Mouse (Mus musculus) olfactory bulb, adult 2 months (tissue): ENCODE results near the gene Lmod2.

Source experiments
- CTCF ChIP-seq: fragments of 200-500 bp; IDR thresholded peaks from 2 replicates; pipeline ENCODE4 v1.5.1; 2012; ENCODE audit warnings: low read depth, mild to moderate bottlenecking, low read length, moderate library complexity; ENCODE audit not compliant: insufficient read depth
- POLR2A ChIP-seq: fragments of 200-500 bp; IDR thresholded peaks from 2 replicates; pipeline ENCODE4 v1.6.1; 2012; ENCODE audit warnings: mild to moderate bottlenecking, low read depth, low read length, moderate library complexity; ENCODE audit not compliant: insufficient read depth

GRCm38 (mm10) chr6:24616746-24617145, 19.2 kb downstream of the Lmod2 start:
- TF ChIP-seq POLR2A = no peak
- no peak for TF ChIP-seq CTCF
